In genomic region chr11:95513461-95514297, GRCm38 (mm10) we compare ENCODE assay signal across 9 mouse cellular contexts. TPM values are rescaled to one million over a fixed set of nuclear protein-coding genes. Genes with fewer than 3 reads are reported as not detected.
DNase-seq lines count a peak whose midpoint lies in the region; ATAC-seq and TF ChIP-seq lines count a peak whose summit lies in the region.
"Had no signal": no experiment of that assay in that cellular context is flagged by ENCODE, and none has a peak within 500 bp of the region (broad histone marks: within the 10 kb centered on the region; RNA-seq: fewer than 3 reads in every experiment).

No protein-coding gene starts in this region.

- peaks cover 54% of the 10 kb centered on the region for H3K27me3 ChIP-seq in intestine, embryonic 15.5 days (replicated peaks)
- H3K27me3 ChIP-seq in myocyte (ENCODE audit: control insufficient read depth, insufficient read depth, insufficient read length) = peaks cover 29% of the 10 kb centered on the region

- under 1% methylated on average over 60 of the region's 66 CpGs for WGBS in intestine, embryonic 15.5 days

- TF ChIP-seq CTCF in embryonic fibroblast, embryonic 13.5 days (IDR thresholded peaks at IDR 0.05; ENCODE audit: borderline replicate concordance, insufficient read depth, low read length) = no peak

- ATAC-seq in intestine, embryonic 15.5 days = peak; percentile 16

- no peaks in the 10 kb centered on the region for H3K9me3 ChIP-seq in intestine, embryonic 15.5 days

- no peak for TF ChIP-seq POLR2A in embryonic fibroblast, embryonic 13.5 days (IDR thresholded peaks at IDR 0.05; ENCODE audit: low read depth, low read length)
- TF ChIP-seq POLR2A in myocyte (IDR thresholded peaks at IDR 0.05; ENCODE audit: insufficient read length, low read depth) = no peak

- H3K4me1 ChIP-seq in embryonic fibroblast, embryonic 13.5 days (ENCODE audit: control insufficient read depth, insufficient read depth, low read length) = no peaks in the 10 kb centered on the region
- peaks cover 22% of the 10 kb centered on the region for H3K4me1 ChIP-seq in intestine, embryonic 15.5 days (replicated peaks)

- peak overlapping the region; percentile 94 for H3K4me2 ChIP-seq in intestine, embryonic 15.5 days (replicated peaks)
- peak overlapping the region; percentile 70 for H3K4me2 ChIP-seq in myocyte (ENCODE audit: low read depth)

- intact Hi-C loops in gastrocnemius, postnatal 14 days (cut with DNase I; ENCODE audit: low total_unique reads) = no loop called here

- peak overlapping the region; percentile 26 for H3K9ac ChIP-seq in intestine, embryonic 15.5 days

- peak; percentile 38 for DNase-seq in gastrocnemius, postnatal 14 days
- DNase-seq in gastrocnemius, adult 8-10 months (ENCODE audit: low spot score in 2 of 2) = no peak
- DNase-seq in MN1 (ENCODE audit: low spot score) = peak; percentile 26
- no peak for DNase-seq in thymus, postnatal 14 days
- DNase-seq in right cerebral cortex, adult 18-20 months = no peak

- H3K79me2 ChIP-seq in myocyte (ENCODE audit: control insufficient read depth, insufficient read depth) = no peaks in the 10 kb centered on the region

- H3K27ac ChIP-seq in embryonic fibroblast, embryonic 13.5 days (ENCODE audit: insufficient read depth, low read length) = no peak overlapping the region
- H3K27ac ChIP-seq in intestine, embryonic 15.5 days = no peak overlapping the region

- peak overlapping the region; percentile 59 for H3K4me3 ChIP-seq in embryonic fibroblast, embryonic 13.5 days (ENCODE audit: insufficient read depth, low read length)
- peak overlapping the region; percentile 55 for H3K4me3 ChIP-seq in intestine, embryonic 15.5 days (replicated peaks)
- no peak overlapping the region for H3K4me3 ChIP-seq in myocyte

- no peaks in the 10 kb centered on the region for H3K36me3 ChIP-seq in intestine, embryonic 15.5 days
- H3K36me3 ChIP-seq in myocyte (ENCODE audit: control insufficient read depth, insufficient read depth) = no peaks in the 10 kb centered on the region

- no peak overlapping the region for H3ac ChIP-seq in myocyte (ENCODE audit: control insufficient read depth, insufficient read length)

TF ChIP-seq in myocyte, 11 proteins besides CTCF, POLR2A, EP300 and RAD21:
- TF ChIP-seq MYOD1 (IDR thresholded peaks at IDR 0.05; ENCODE audit: control insufficient read depth in 1 of 3, insufficient read length in 2 of 3, low read depth in 2 of 3) = no peak
- no peak for TF ChIP-seq MAX (IDR thresholded peaks at IDR 0.05; ENCODE audit: low read depth)
- TF ChIP-seq MYOG (IDR thresholded peaks at IDR 0.05; ENCODE audit: control insufficient read depth in 1 of 3, insufficient read depth in 1 of 3, insufficient read length in 2 of 3, low read depth in 2 of 3) = no peak
- no peak for TF ChIP-seq TCF12 (IDR thresholded peaks at IDR 0.05; ENCODE audit: insufficient read depth, poor library complexity, severe bottlenecking)
- no peak for TF ChIP-seq E2F4 (IDR thresholded peaks at IDR 0.05; ENCODE audit: insufficient read depth)
- TF ChIP-seq CEBPB (IDR thresholded peaks at IDR 0.05; ENCODE audit: insufficient read depth, poor library complexity, severe bottlenecking) = no peak
- no peak for TF ChIP-seq TCF3 (IDR thresholded peaks at IDR 0.05; ENCODE audit: insufficient read length, low read depth)
- TF ChIP-seq USF1 (IDR thresholded peaks at IDR 0.05; ENCODE audit: low read depth) = no peak
- no peak for TF ChIP-seq SRF (IDR thresholded peaks at IDR 0.05; ENCODE audit: control insufficient read depth, insufficient read length, low read depth)
- TF ChIP-seq REST (IDR thresholded peaks at IDR 0.05; ENCODE audit: insufficient read depth, insufficient read length) = no peak
- TF ChIP-seq POLR2AphosphoS2 (IDR thresholded peaks at IDR 0.05; ENCODE audit: insufficient read length, low read depth) = no peak

RNA-seq across cellular contexts. Expression of gene Nxph3, which starts 0.7 kb away (rescaled TPM):
- total RNA-seq in gastrocnemius, postnatal 14 days (2021) = 1 to 10 TPM in 1 of 2 experiments, under 1 TPM in 1; 0.70 to 1.2 TPM
- total RNA-seq in gastrocnemius, adult 8-10 months (2022) = under 1 TPM; 0.13 to 0.45 (median 0.30) TPM
- polyA plus RNA-seq in embryonic fibroblast, embryonic 13.5 days (2011; ENCODE audit: insufficient read length, low read depth, missing spikeins) = 1.1 and 1.6 TPM in 2 replicates
- polyA plus RNA-seq in intestine, embryonic 15.5 days (2015; fragmentation: Nextera tagmentation; extraction: Ambion mirVana) = 0.46 and 0.58 TPM in 2 replicates
- 0.04 TPM for polyA plus RNA-seq in myocyte (2012; fragmentation: generic; extraction: Trizol)
- total RNA-seq: MEL had no signal

Comparison
In these comparisons a context has a peak if more than half of its experiments do, and no peak if none do; other contexts are left out.
1. DNase-seq: peak in gastrocnemius, postnatal 14 days (single experiment) and MN1 (single experiment); none in gastrocnemius, adult 8-10 months (0 of 2), thymus, postnatal 14 days (single experiment) and right cerebral cortex, adult 18-20 months (single experiment).